Mouse (Mus musculus): ENCODE results near the gene Psmb3. TPM values are rescaled to one million over a fixed set of nuclear protein-coding genes. Genes with fewer than 3 reads are reported as not detected.
A peak's percentile ranks its signal among the peaks of the same experiment; 100 is the strongest.
"Not testable (repeated sequence)": the region's sequence is repeated elsewhere in the genome, so short reads cannot be mapped to it uniquely, and the experiment has no call there.

The Psmb3 gene
- 386 and 449 TPM in 2 replicates for total RNA-seq (2014; rRNA removed)
- 473 and 491 TPM in 2 replicates for polyA plus RNA-seq (2015; fragmentation: Nextera tagmentation; extraction: Ambion mirVana)

- H3K27me3 ChIP-seq (ENCODE audit: insufficient read depth, low read length) = no peaks in the 10 kb centered on the region
- peak within 1 kb of the TSS; percentile 83 for H3K4me2 ChIP-seq (ENCODE audit: low read depth, low read length, poor library complexity, severe bottlenecking)
- H3K4me1 ChIP-seq (ENCODE audit: insufficient read depth, low read length) = peaks cover 14% of the 10 kb centered on the region
- peaks cover 19% of the 10 kb centered on the region for H3K36me3 ChIP-seq (ENCODE audit: insufficient read depth, low read length)
- peak within 1 kb of the TSS; percentile 81 for H3K9ac ChIP-seq (replicated peaks; ENCODE audit: low read length, poor library complexity, severe bottlenecking)
- ATAC-seq (ENCODE audit: low FRiP score) (peak; percentile 89), DNase-seq (ENCODE audit: low spot score) (peak; percentile 100)
- H3K4me3 ChIP-seq (ENCODE audit: low read depth, low read length) = peak within 1 kb of the TSS; percentile 73
- H3K9me3 ChIP-seq (ENCODE audit: low read length) = no peaks in the 10 kb centered on the region
- no peak for TF ChIP-seq CTCF (IDR thresholded peaks at IDR 0.05)
- WGBS = 1% methylated on average over 35 of the region's 35 CpGs
- peak within 1 kb of the TSS; percentile 86 for H3K27ac ChIP-seq (ENCODE audit: low read depth, low read length)
Measured at GRCm38 (mm10) chr11:97703039-97703826, at the start of gene Psmb3. TSS of gene Psmb3 (plus strand) at chr11:97703399.

GRCm38 (mm10) chr11:97654210-97654609, 49.0 kb upstream of the Psmb3 start:
- H3K9ac ChIP-seq (replicated peaks; ENCODE audit: low read length, poor library complexity, severe bottlenecking) = no peak overlapping the region
- WGBS = 95% methylated on average over 2 of the region's 2 CpGs
- no peak for TF ChIP-seq CTCF (IDR thresholded peaks at IDR 0.05)

GRCm38 (mm10) chr11:97656269-97656971, 46.8 kb upstream of the Psmb3 start:
- no peak for ATAC-seq (ENCODE audit: low FRiP score)
- H3K27me3 ChIP-seq (ENCODE audit: insufficient read depth, low read length) = no peaks in the 10 kb centered on the region
- H3K36me3 ChIP-seq (ENCODE audit: insufficient read depth, low read length) = no peaks in the 10 kb centered on the region
- DNase-seq (ENCODE audit: low spot score) = no peak
- H3K9me3 ChIP-seq (ENCODE audit: low read length) = no peaks in the 10 kb centered on the region
- H3K27ac ChIP-seq (ENCODE audit: low read depth, low read length) = no peak overlapping the region
- no peak overlapping the region for H3K4me3 ChIP-seq (ENCODE audit: low read depth, low read length)
- TF ChIP-seq CTCF (IDR thresholded peaks at IDR 0.05) = no peak
- no peak overlapping the region for H3K4me2 ChIP-seq (ENCODE audit: low read depth, low read length, poor library complexity, severe bottlenecking)
- H3K9ac ChIP-seq (replicated peaks; ENCODE audit: low read length, poor library complexity, severe bottlenecking) = no peak overlapping the region
- WGBS = 75% methylated on average over 14 of the region's 14 CpGs
- peaks cover 4% of the 10 kb centered on the region; the same call in 1 of the 2 replicates for H3K4me1 ChIP-seq (ENCODE audit: insufficient read depth, low read length)

More at GRCm38 (mm10) chr11:97654210-97654609, 49.0 kb upstream of the Psmb3 start:
- H3K4me2 ChIP-seq (ENCODE audit: low read depth, low read length, poor library complexity, severe bottlenecking) = no peak overlapping the region
- no peaks in the 10 kb centered on the region for H3K27me3 ChIP-seq (ENCODE audit: insufficient read depth, low read length)
- no peak overlapping the region for H3K4me3 ChIP-seq (ENCODE audit: low read depth, low read length)
- H3K36me3 ChIP-seq (ENCODE audit: insufficient read depth, low read length) = no peaks in the 10 kb centered on the region
- no peak for DNase-seq (ENCODE audit: low spot score)
- no peak overlapping the region for H3K27ac ChIP-seq (ENCODE audit: low read depth, low read length)
- no peak for ATAC-seq (ENCODE audit: low FRiP score)
- H3K9me3 ChIP-seq (ENCODE audit: low read length) = no peaks in the 10 kb centered on the region
- H3K4me1 ChIP-seq (ENCODE audit: insufficient read depth, low read length) = no peaks in the 10 kb centered on the region

GRCm38 (mm10) chr11:97657184-97657945, 45.8 kb upstream of the Psmb3 start:
- no peak for ATAC-seq (ENCODE audit: low FRiP score)
- WGBS = 52% methylated on average over 5 of the region's 6 CpGs
- no peak overlapping the region for H3K9ac ChIP-seq (replicated peaks; ENCODE audit: low read length, poor library complexity, severe bottlenecking)

DNA sequence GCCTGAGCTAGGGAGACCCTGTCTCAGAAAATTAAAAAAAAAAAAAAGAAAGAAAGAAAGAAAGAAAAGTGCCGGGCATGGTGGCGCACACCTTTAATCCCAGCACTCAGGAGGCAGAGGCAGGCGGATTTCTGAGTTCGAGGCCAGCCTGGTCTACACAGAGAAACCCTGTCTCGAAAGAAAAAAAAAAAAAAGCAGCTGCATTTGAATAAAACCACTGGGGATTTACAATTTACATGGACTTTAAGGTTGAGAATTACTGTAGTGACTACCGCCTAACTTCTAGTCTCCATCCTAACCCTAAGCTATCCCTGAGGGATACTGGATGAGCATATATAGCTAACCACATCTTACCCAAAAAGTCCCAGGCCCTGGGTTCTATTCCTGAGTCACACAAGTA, 45.2 kb upstream of the Psmb3 start:
- not testable (repeated sequence) for H3K4me3 ChIP-seq (ENCODE audit: low read depth, low read length); H3K4me1 ChIP-seq (ENCODE audit: insufficient read depth, low read length); H3K36me3 ChIP-seq (ENCODE audit: insufficient read depth, low read length); H3K27ac ChIP-seq (ENCODE audit: low read depth, low read length); H3K9ac ChIP-seq (replicated peaks; ENCODE audit: low read length, poor library complexity, severe bottlenecking); DNase-seq (ENCODE audit: low spot score); H3K27me3 ChIP-seq (ENCODE audit: insufficient read depth, low read length); H3K9me3 ChIP-seq (ENCODE audit: low read length); H3K4me2 ChIP-seq (ENCODE audit: low read depth, low read length, poor library complexity, severe bottlenecking); ATAC-seq (ENCODE audit: low FRiP score)
- 89% methylated on average over 6 of the region's 6 CpGs for WGBS

More at GRCm38 (mm10) chr11:97657184-97657945, 45.8 kb upstream of the Psmb3 start:
- Histone ChIP-seq H3K27ac (ENCODE audit: low read depth, low read length) (no peak overlapping the region), H3K4me2 (ENCODE audit: low read depth, low read length, poor library complexity, severe bottlenecking) (no peak overlapping the region), H3K4me3 (ENCODE audit: low read depth, low read length) (no peak overlapping the region), H3K4me1 (ENCODE audit: insufficient read depth, low read length) (peaks cover 5% of the 10 kb centered on the region; the same call in 1 of the 2 replicates), H3K27me3 (ENCODE audit: insufficient read depth, low read length) (peaks cover 6% of the 10 kb centered on the region; the same call in 1 of the 2 replicates), H3K9me3 (ENCODE audit: low read length) (no peaks in the 10 kb centered on the region), H3K36me3 (ENCODE audit: insufficient read depth, low read length) (no peaks in the 10 kb centered on the region)
- no peak for TF ChIP-seq CTCF (IDR thresholded peaks at IDR 0.05)
- DNase-seq (ENCODE audit: low spot score) = no peak
